Mouse (Mus musculus) hindbrain, embryonic 14.5 days (tissue): ENCODE data around the gene Fabp6. TPM values are rescaled to one million over a fixed set of nuclear protein-coding genes. Genes with fewer than 3 reads are reported as not detected.

Experiments
- polyA plus RNA-seq: library from polyadenylated mRNA; unstranded; fragments of >200 nt; fragmentation: Nextera tagmentation; extraction: Ambion mirVana; gene quantifications from 2 replicates; pipeline ENCODE4 v1.2.1, GENCODE M21; 2014

The Fabp6 gene
- polyA plus RNA-seq, 1 experiment from 2014 or later = not detected

Other genes with a start within 250 kb of the Fabp6 start
- gene Pttg1, start 175.3 kb downstream of the Fabp6 start, polyA plus RNA-seq = 44.9 and 53.0 TPM in 2 replicates
- 55.2 and 57.0 TPM in 2 replicates for gene Slu7, start 167.8 kb downstream of the Fabp6 start, polyA plus RNA-seq
- gene C1qtnf2, start 127.3 kb downstream of the Fabp6 start, polyA plus RNA-seq = 11.8 and 13.5 TPM in 2 replicates
- gene Ccnjl, start 72.8 kb downstream of the Fabp6 start, polyA plus RNA-seq = 10.9 and 11.9 TPM in 2 replicates
- 2.2 and 3.3 TPM in 2 replicates for gene 4933415A04Rik, start 14.5 kb downstream of the Fabp6 start, polyA plus RNA-seq
- gene Pwwp2a, start 80.5 kb upstream of the Fabp6 start, polyA plus RNA-seq = 42.1 and 42.7 TPM in 2 replicates
- gene Ttc1, start 146.5 kb upstream of the Fabp6 start, polyA plus RNA-seq = 78.1 and 78.9 TPM in 2 replicates